Mouse (Mus musculus) neutrophil, adult 59 days (primary cell): Measurements from ENCODE around the gene Ccdc77. TPM values are rescaled to one million over a fixed set of nuclear protein-coding genes. Genes with fewer than 3 reads are reported as not detected.

Source experiments
- total RNA-seq, 2 experiments: library from RNA; stranded (reverse); gene quantifications; 1 replicate in 1 of 2; 2 replicates in 1 of 2; pipeline ENCODE4 v1.2.4; 2023

Ccdc77 gene
- 1 to 10 TPM; 8.2 to 9.5 TPM for total RNA-seq

GRCm38 (mm10) chr6:120363688-120364522 lies at the start of gene Ccdc77, which contains the start of gene Kdm5a:
Ccdc77 (minus strand) TSS chr6:120364374.
Kdm5a (plus strand) TSS chr6:120364124.

DNA sequence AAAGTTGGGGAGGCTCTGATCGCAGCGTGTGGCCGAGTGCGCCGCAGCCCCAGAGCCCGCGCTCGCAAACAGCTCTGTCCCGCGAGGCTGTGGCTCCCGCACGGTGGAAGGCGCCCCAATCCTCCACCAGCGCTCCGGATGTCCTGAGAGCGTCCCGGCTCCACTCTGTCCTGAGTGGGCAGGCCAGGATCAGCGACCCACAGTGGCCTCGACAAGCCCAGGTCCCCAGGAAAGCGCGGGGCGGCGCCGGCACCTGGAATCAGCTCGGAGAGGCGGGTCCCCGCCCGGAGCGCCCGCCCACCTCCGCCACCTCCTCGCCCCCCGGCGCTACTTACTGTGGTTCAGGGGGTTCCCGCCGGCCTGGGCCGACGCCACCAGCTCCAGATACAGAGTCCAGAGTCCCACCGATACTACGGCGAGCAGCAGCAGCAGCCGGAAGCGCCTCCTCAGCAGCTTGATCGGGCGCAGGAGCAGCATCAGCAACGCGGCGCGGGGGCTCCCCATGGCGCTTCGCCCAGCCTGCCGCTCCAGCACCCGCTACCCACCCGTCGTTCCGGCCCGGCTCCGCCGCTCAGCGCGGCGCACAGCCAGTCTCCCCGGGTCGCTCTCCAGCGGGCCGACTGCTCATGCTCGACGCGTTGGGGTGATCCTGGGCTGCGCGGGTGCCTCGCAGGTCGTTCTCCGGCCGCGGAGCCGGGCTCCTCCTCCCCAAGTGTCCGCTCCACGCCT lies 70.0 kb downstream of the Ccdc77 start, which contains the start of the genes D330020A13Rik and B4galnt3:
D330020A13Rik (plus strand) TSS at position 309 of the 729 bp plus-strand sequence.
B4galnt3 (minus strand) TSS at position 504 of the 729 bp plus-strand sequence.

Other genes with a start within 250 kb of the Ccdc77 start
- not detected for gene D330020A13Rik, start 70.0 kb downstream of the Ccdc77 start, total RNA-seq
- gene B4galnt3, start 69.8 kb downstream of the Ccdc77 start, total RNA-seq = not detected
- 10 to 100 TPM; 85.0 to 90.3 TPM for gene Kdm5a, start 250 bp downstream of the Ccdc77 start, total RNA-seq
- gene Il17ra, start 98.9 kb upstream of the Ccdc77 start, total RNA-seq = 100 to 1,000 TPM; 318 to 349 TPM
- under 1 TPM in 1 of 2 experiments, not detected in 1; 0.18 TPM for gene Tmem121b, start 129.4 kb upstream of the Ccdc77 start, total RNA-seq
- gene Hdhd5, start 166.9 kb upstream of the Ccdc77 start, total RNA-seq = 1 to 10 TPM; 4.2 to 4.9 TPM